Mouse (Mus musculus): ENCODE measurements at regions not wholly inside any gene's neighbourhood (a gene's known extent, or its start where the extent isn't known, plus 50 kb on each side); places are given as distances from the start of the nearest gene placed in this dataset.
A peak's percentile ranks its signal among the peaks of the same experiment; 100 is the strongest.
"Not testable (repeated sequence)": the region's sequence is repeated elsewhere in the genome, so short reads cannot be mapped to it uniquely, and the experiment has no call there.

DNA sequence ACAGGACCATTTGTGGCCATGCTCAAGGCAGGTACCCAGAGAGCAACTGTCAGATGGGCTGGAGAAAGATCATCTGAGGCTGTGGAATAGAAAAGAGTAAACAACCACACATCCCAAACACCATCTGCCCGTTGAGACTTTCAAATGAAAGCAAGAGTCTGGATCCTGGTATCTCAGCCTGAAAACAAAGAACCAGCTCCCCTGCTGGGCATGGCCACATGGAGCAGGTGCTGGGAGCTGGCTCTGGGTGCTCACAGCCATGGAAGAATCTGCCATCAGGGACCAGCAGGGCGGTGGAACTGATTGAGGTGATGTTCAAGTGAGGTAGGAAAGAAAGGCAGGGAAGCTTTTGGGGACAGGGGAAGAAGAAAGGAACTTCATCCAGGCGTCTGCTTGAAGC, 85.6 kb downstream of the Hs1bp3 start:
- no peaks in the 10 kb centered on the region for H3K36me3 ChIP-seq (ENCODE audit: control insufficient read depth, insufficient read depth, low read length)
- no peak overlapping the region for H3K4me2 ChIP-seq (ENCODE audit: low read length)
- no peak overlapping the region for H3K4me3 ChIP-seq (ENCODE audit: low read depth, low read length)
- H3K27ac ChIP-seq (ENCODE audit: low read depth, low read length), result no peak overlapping the region
- H3K27me3 ChIP-seq (replicated peaks; ENCODE audit: control insufficient read depth, insufficient read depth, low read length), result no peaks in the 10 kb centered on the region
- ATAC-seq (no peak), DNase-seq (ENCODE audit: low spot score) (no peak)
- WGBS, result 75% methylated on average over 3 of the region's 3 CpGs
- H3K9ac ChIP-seq (ENCODE audit: low read length), result no peak overlapping the region
- H3K9me3 ChIP-seq (replicated peaks; ENCODE audit: control insufficient read depth, low read length), result no peaks in the 10 kb centered on the region
- no peaks in the 10 kb centered on the region for H3K4me1 ChIP-seq (ENCODE audit: control insufficient read depth, insufficient read depth, low read length)

DNA sequence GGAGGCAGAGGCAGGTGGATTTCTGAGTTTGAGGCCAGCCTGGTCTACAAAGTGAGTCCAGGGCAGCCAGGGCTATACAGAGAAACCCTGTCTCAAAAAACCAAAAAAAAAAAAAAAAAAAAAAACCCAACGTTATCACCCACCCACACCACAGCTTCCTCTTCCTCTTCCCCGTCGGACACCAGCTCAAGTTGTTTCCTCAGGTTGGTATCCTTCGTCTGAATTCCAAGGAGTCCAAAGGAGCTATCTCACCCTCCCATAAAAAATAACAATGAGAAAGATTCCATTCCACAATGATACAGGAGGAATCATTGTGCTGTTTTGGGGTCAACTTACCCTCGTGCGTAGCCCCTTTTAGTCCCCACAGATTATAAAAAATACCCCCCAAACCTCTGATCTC, 83.2 kb downstream of the Hs1bp3 start:
- H3K4me3 ChIP-seq (ENCODE audit: low read depth, low read length); H3K4me2 ChIP-seq (ENCODE audit: low read length); DNase-seq (ENCODE audit: low spot score); H3K9me3 ChIP-seq (replicated peaks; ENCODE audit: control insufficient read depth, low read length); H3K27ac ChIP-seq (ENCODE audit: low read depth, low read length); H3K27me3 ChIP-seq (replicated peaks; ENCODE audit: control insufficient read depth, insufficient read depth, low read length); H3K36me3 ChIP-seq (ENCODE audit: control insufficient read depth, insufficient read depth, low read length); H3K9ac ChIP-seq (ENCODE audit: low read length); ATAC-seq; H3K4me1 ChIP-seq (ENCODE audit: control insufficient read depth, insufficient read depth, low read length): not testable (repeated sequence)
- 88% methylated on average over 5 of the region's 6 CpGs for WGBS

- H3K27ac ChIP-seq (ENCODE audit: low read depth, low read length), result no peak overlapping the region
- no peak overlapping the region for H3K9ac ChIP-seq (ENCODE audit: low read length)
- peak; percentile 68; the same call in 1 of the 2 replicates for ATAC-seq
- peak; percentile 68 for DNase-seq (ENCODE audit: low spot score)
- no peak overlapping the region for H3K4me2 ChIP-seq (ENCODE audit: low read length)
- H3K4me3 ChIP-seq (ENCODE audit: low read depth, low read length), result no peak overlapping the region
- no peaks in the 10 kb centered on the region for H3K4me1 ChIP-seq (ENCODE audit: control insufficient read depth, insufficient read depth, low read length)
- H3K9me3 ChIP-seq (replicated peaks; ENCODE audit: control insufficient read depth, low read length), result no peaks in the 10 kb centered on the region
- 36% methylated on average over 6 of the region's 6 CpGs for WGBS
- no peaks in the 10 kb centered on the region for H3K36me3 ChIP-seq (ENCODE audit: control insufficient read depth, insufficient read depth, low read length)
- H3K27me3 ChIP-seq (replicated peaks; ENCODE audit: control insufficient read depth, insufficient read depth, low read length), result no peaks in the 10 kb centered on the region
Measured at GRCm38 (mm10) chr12:8394894-8395297, 81.7 kb downstream of the Hs1bp3 start.

- H3K36me3 ChIP-seq (ENCODE audit: control insufficient read depth, insufficient read depth, low read length), result no peaks in the 10 kb centered on the region
- no peaks in the 10 kb centered on the region for H3K4me1 ChIP-seq (ENCODE audit: control insufficient read depth, insufficient read depth, low read length)
- no peak overlapping the region for H3K4me3 ChIP-seq (ENCODE audit: low read depth, low read length)
- no peaks in the 10 kb centered on the region for H3K9me3 ChIP-seq (replicated peaks; ENCODE audit: control insufficient read depth, low read length)
- whole genome bisulfite sequencing, result 89% methylated on average over 3 of the region's 3 CpGs
- H3K27me3 ChIP-seq (replicated peaks; ENCODE audit: control insufficient read depth, insufficient read depth, low read length), result no peaks in the 10 kb centered on the region
- no peak overlapping the region for H3K9ac ChIP-seq (ENCODE audit: low read length)
- H3K27ac ChIP-seq (ENCODE audit: low read depth, low read length), result no peak overlapping the region
- ATAC-seq, result no peak
- DNase-seq (ENCODE audit: low spot score), result no peak
- H3K4me2 ChIP-seq (ENCODE audit: low read length), result no peak overlapping the region
Measured at GRCm38 (mm10) chr12:8393976-8394375, 80.7 kb downstream of the Hs1bp3 start.
